Mouse (Mus musculus) adrenal gland, adult 18-20 months (tissue): ENCODE measurements at regions not wholly inside any gene's neighbourhood (a gene's known extent, or its start where the extent isn't known, plus 50 kb on each side); places are given as distances from the start of the nearest gene placed in this dataset.

Source experiments
- DNase-seq, 2 experiments: peaks; one replicate each; pipeline ENCODE4 v3.0.0; 2021 to 2022; ENCODE audit warnings: low spot score in 2 of 2

- DNase-seq = no peak
These were observed 476.1 kb upstream of the Pbx1 start for GRCm38 (mm10) chr1:168908192-168908591.

- DNase-seq = no peak
These were observed 466.4 kb upstream of the Pbx1 start for GRCm38 (mm10) chr1:168898483-168898882.

- no peak for DNase-seq
These were observed 429.5 kb upstream of the Pbx1 start for GRCm38 (mm10) chr1:168861577-168861976.

- DNase-seq = no peak
These were observed 391.1 kb upstream of the Pbx1 start for GRCm38 (mm10) chr1:168823184-168823583.

GRCm38 (mm10) chr1:168818381-168818780, 386.3 kb upstream of the Pbx1 start:
- DNase-seq = no peak

- DNase-seq = no peak
These were observed 375.0 kb upstream of the Pbx1 start for GRCm38 (mm10) chr1:168807084-168807483.

GRCm38 (mm10) chr1:168805442-168805841, 373.4 kb upstream of the Pbx1 start:
- DNase-seq = no peak

GRCm38 (mm10) chr1:168801046-168801445, 369.0 kb upstream of the Pbx1 start:
- DNase-seq = no peak

GRCm38 (mm10) chr1:168786731-168787130, 354.7 kb upstream of the Pbx1 start:
- no peak for DNase-seq

- DNase-seq = no peak
These were observed 351.8 kb upstream of the Pbx1 start for GRCm38 (mm10) chr1:168783851-168784250.

GRCm38 (mm10) chr1:168764368-168764895, 332.4 kb upstream of the Pbx1 start:
- no peak for DNase-seq

- DNase-seq = no peak
These were observed 329.0 kb upstream of the Pbx1 start for GRCm38 (mm10) chr1:168761095-168761494.

GRCm38 (mm10) chr1:168760239-168760638, 328.2 kb upstream of the Pbx1 start:
- no peak for DNase-seq

- no peak for DNase-seq
These were observed 326.8 kb upstream of the Pbx1 start for GRCm38 (mm10) chr1:168758835-168759234.

- peak in 1 of 2 experiments; percentile 4 for DNase-seq
These were observed 322.1 kb upstream of the Pbx1 start for GRCm38 (mm10) chr1:168754196-168754595.

- no peak for DNase-seq
These were observed 311.4 kb upstream of the Pbx1 start for GRCm38 (mm10) chr1:168743435-168743834.

GRCm38 (mm10) chr1:168738005-168738404, 305.9 kb upstream of the Pbx1 start:
- no peak for DNase-seq

GRCm38 (mm10) chr1:168737277-168737863, 305.3 kb upstream of the Pbx1 start:
- DNase-seq = no peak

GRCm38 (mm10) chr1:168733066-168733465, 301.0 kb upstream of the Pbx1 start:
- no peak for DNase-seq

GRCm38 (mm10) chr1:168709836-168710235, 277.8 kb upstream of the Pbx1 start:
- DNase-seq = no peak

GRCm38 (mm10) chr1:168709017-168709681, 277.1 kb upstream of the Pbx1 start:
- DNase-seq = no peak

GRCm38 (mm10) chr1:168708161-168708865, 276.2 kb upstream of the Pbx1 start:
- DNase-seq = no peak
